Mouse (Mus musculus) forebrain, postnatal 0 days (tissue): Measurements from ENCODE around the gene Lrrc58. TPM values are rescaled to one million over a fixed set of nuclear protein-coding genes. Genes with fewer than 3 reads are reported as not detected.
A peak's percentile ranks its signal among the peaks of the same experiment; 100 is the strongest.

Experiments
- ATAC-seq: fragments of 200-750 bp; cut with Nextera tagmentation; 2 replicates; pipeline ENCODE4 v1.8.0; 2017; ENCODE audit warnings: mild to moderate bottlenecking, moderate library complexity
- DNase-seq: peaks from one replicate; pipeline ENCODE4 v3.0.0-alpha.2; 2015
- H3K27ac ChIP-seq: fragments of 300-500 bp; sonication (generic); 2 replicates; pipeline ENCODE4 v1.5.1; 2014; ENCODE audit warnings: low read depth, mild to moderate bottlenecking, antibody characterized with exemption, low read length, moderate library complexity, mixed read lengths
- H3K27me3 ChIP-seq: fragments of 300-500 bp; sonication (generic); 2 replicates; pipeline ENCODE4 v1.6.1; 2014; ENCODE audit warnings: mild to moderate bottlenecking, low read length, mixed read lengths; ENCODE audit not compliant: insufficient read depth
- H3K36me3 ChIP-seq: fragments of 300-500 bp; sonication (generic); 2 replicates; pipeline ENCODE4 v1.6.1; 2014; ENCODE audit warnings: mild to moderate bottlenecking, moderate library complexity; ENCODE audit not compliant: insufficient read depth
- H3K4me1 ChIP-seq: fragments of 300-500 bp; sonication (generic); 2 replicates; pipeline ENCODE4 v1.6.1; 2014; ENCODE audit warnings: antibody characterized with exemption; ENCODE audit not compliant: insufficient read depth
- H3K4me2 ChIP-seq: fragments of 300-500 bp; sonication (generic); 2 replicates; pipeline ENCODE4 v1.6.1; 2014; ENCODE audit warnings: low read depth, mild to moderate bottlenecking, moderate library complexity
- H3K4me3 ChIP-seq: fragments of 300-500 bp; sonication (generic); 2 replicates; pipeline ENCODE4 v1.5.1; 2014; ENCODE audit warnings: low read depth, low read length, mixed read lengths
- H3K9ac ChIP-seq: fragments of 300-500 bp; sonication (generic); 2 replicates; pipeline ENCODE4 v1.6.1; 2014; ENCODE audit warnings: mild to moderate bottlenecking
- H3K9me3 ChIP-seq: fragments of 300-500 bp; sonication (generic); 2 replicates; pipeline ENCODE4 v1.6.1; 2016; ENCODE audit warnings: low read length
- CTCF ChIP-seq: sonication (generic); IDR thresholded peaks from 2 replicates; pipeline ENCODE4 v1.5.1; 2016; ENCODE audit warnings: antibody characterized with exemption, control low read depth, low read depth
- WGBS: fragments of 180-500 bp; shearing (Covaris S2); extraction: QIAGEN DNeasy Blood & Tissue Kit; methylation state at CpG from one replicate; pipeline ENCODE4 v1.1.7; 2014; 5-methylcytosine and 5-hydroxymethylcytosine counted together
- polyA plus RNA-seq: library from polyadenylated mRNA; unstranded; fragments of >200 nt; fragmentation: Nextera tagmentation; extraction: Ambion mirVana; gene quantifications from 2 replicates; pipeline ENCODE4 v1.2.1, GENCODE M21; 2015
- total RNA-seq: library from RNA; depleted of rRNA; stranded (reverse); fragments of >200 nt; gene quantifications from 2 replicates; pipeline ENCODE4 v1.2.3, GENCODE M21; 2014; rRNA removed

The Lrrc58 gene
- total RNA-seq (66.5 and 97.5 TPM in 2 replicates), polyA plus RNA-seq (28.3 and 43.7 TPM in 2 replicates)

- Histone ChIP-seq H3K27ac (peak within 1 kb of the TSS; percentile 100), H3K4me1 (peaks cover 22% of the 10 kb centered on the region), H3K27me3 (no peaks in the 10 kb centered on the region), H3K4me2 (peak within 1 kb of the TSS; percentile 72), H3K9ac (peak within 1 kb of the TSS; percentile 95), H3K9me3 (no peaks in the 10 kb centered on the region), H3K4me3 (peak within 1 kb of the TSS; percentile 98), H3K36me3 (no peaks in the 10 kb centered on the region)
- DNase-seq (peak; percentile 95), ATAC-seq (peak; percentile 96)
- 0 out of 2 replicates have a peak, but pooled peaks have one; percentile 7 for TF ChIP-seq CTCF
- WGBS: 3% methylated on average over 85 of the region's 86 CpGs
Measured at GRCm38 (mm10) chr16:37867791-37868505, at the start of gene Lrrc58. TSS of gene Lrrc58 (plus strand) at chr16:37868389.

- H3K36me3 ChIP-seq: peaks cover 27% of the 10 kb centered on the region
- H3K4me1 ChIP-seq: no peaks in the 10 kb centered on the region
- H3K9ac ChIP-seq: no peak overlapping the region
- H3K4me3 ChIP-seq: no peak overlapping the region
- H3K9me3 ChIP-seq: no peaks in the 10 kb centered on the region
- ATAC-seq (no peak), DNase-seq (no peak)
- no peak for TF ChIP-seq CTCF
- WGBS: 53% methylated on average over 5 of the region's 5 CpGs
- no peaks in the 10 kb centered on the region for H3K27me3 ChIP-seq
- H3K27ac ChIP-seq: no peak overlapping the region
- no peak overlapping the region for H3K4me2 ChIP-seq
Measured at GRCm38 (mm10) chr16:37823949-37824348, 44.2 kb upstream of the Lrrc58 start.

GRCm38 (mm10) chr16:37824778-37825505 is 43.2 kb upstream of the Lrrc58 start:
- no peak overlapping the region for H3K27ac ChIP-seq
- DNase-seq (no peak), ATAC-seq (no peak)
- H3K4me3 ChIP-seq: no peak overlapping the region
- no peaks in the 10 kb centered on the region for H3K9me3 ChIP-seq
- no peak overlapping the region for H3K4me2 ChIP-seq
- peaks cover 32% of the 10 kb centered on the region for H3K36me3 ChIP-seq
- WGBS: 90% methylated on average over 12 of the region's 12 CpGs
- no peaks in the 10 kb centered on the region for H3K4me1 ChIP-seq
- H3K9ac ChIP-seq: no peak overlapping the region
- no peaks in the 10 kb centered on the region for H3K27me3 ChIP-seq
- no peak for TF ChIP-seq CTCF

GRCm38 (mm10) chr16:37826286-37826685 is 41.9 kb upstream of the Lrrc58 start:
- DNase-seq: no peak
- 98% methylated on average over 3 of the region's 3 CpGs for WGBS
- no peak overlapping the region for H3K4me3 ChIP-seq
- peaks cover 36% of the 10 kb centered on the region for H3K36me3 ChIP-seq
- ATAC-seq: no peak
- no peak overlapping the region for H3K27ac ChIP-seq
- no peak overlapping the region for H3K4me2 ChIP-seq
- no peak for TF ChIP-seq CTCF
- no peaks in the 10 kb centered on the region for H3K4me1 ChIP-seq
- H3K27me3 ChIP-seq: no peaks in the 10 kb centered on the region
- no peaks in the 10 kb centered on the region for H3K9me3 ChIP-seq
- H3K9ac ChIP-seq: no peak overlapping the region

GRCm38 (mm10) chr16:37831041-37831440 is 37.1 kb upstream of the Lrrc58 start:
- ATAC-seq: no peak
- no peaks in the 10 kb centered on the region for H3K4me1 ChIP-seq
- WGBS: 74% methylated on average over 7 of the region's 7 CpGs
- no peaks in the 10 kb centered on the region for H3K9me3 ChIP-seq
- H3K27ac ChIP-seq: no peak overlapping the region
- TF ChIP-seq CTCF: no peak
- no peak for DNase-seq
- no peaks in the 10 kb centered on the region for H3K27me3 ChIP-seq
- H3K4me2 ChIP-seq: no peak overlapping the region
- peaks cover 30% of the 10 kb centered on the region for H3K36me3 ChIP-seq
- H3K4me3 ChIP-seq: no peak overlapping the region
- H3K9ac ChIP-seq: no peak overlapping the region

- Histone ChIP-seq H3K36me3 (peaks cover 7% of the 10 kb centered on the region), H3K27ac (no peak overlapping the region), H3K27me3 (no peaks in the 10 kb centered on the region), H3K4me2 (no peak overlapping the region), H3K9me3 (no peaks in the 10 kb centered on the region), H3K4me1 (no peaks in the 10 kb centered on the region), H3K9ac (no peak overlapping the region), H3K4me3 (no peak overlapping the region)
- 71% methylated on average over 3 of the region's 3 CpGs for WGBS
- ATAC-seq (no peak), DNase-seq (no peak)
- TF ChIP-seq CTCF: no peak
Measured at GRCm38 (mm10) chr16:37837571-37837970, 30.6 kb upstream of the Lrrc58 start.

- DNase-seq (no peak), ATAC-seq (no peak)
- no peak for TF ChIP-seq CTCF
- Histone ChIP-seq H3K36me3 (no peaks in the 10 kb centered on the region), H3K27me3 (no peaks in the 10 kb centered on the region), H3K4me3 (no peak overlapping the region), H3K27ac (no peak overlapping the region), H3K4me2 (no peak overlapping the region), H3K9me3 (no peaks in the 10 kb centered on the region), H3K4me1 (no peaks in the 10 kb centered on the region), H3K9ac (no peak overlapping the region)
- WGBS: 91% methylated on average over 2 of the region's 2 CpGs
Measured at GRCm38 (mm10) chr16:37842439-37842838, 25.8 kb upstream of the Lrrc58 start.
